Mouse (Mus musculus) myocyte (in vitro differentiated cells): ENCODE data around the gene Mcf2l.

Source experiments
- CEBPB ChIP-seq: IDR thresholded peaks from 2 replicates; pipeline ENCODE4 v1.6.1; 2011; ENCODE audit warnings: mild to moderate bottlenecking, moderate library complexity; ENCODE audit not compliant: poor library complexity, insufficient read depth, severe bottlenecking
- E2F4 ChIP-seq: IDR thresholded peaks from one replicate; pipeline ENCODE4 v1.6.1; 2011; ENCODE audit warnings: mild to moderate bottlenecking, control low read depth, moderate library complexity; ENCODE audit not compliant: insufficient read depth
- MAX ChIP-seq: IDR thresholded peaks from one replicate; pipeline ENCODE4 v1.6.1; 2011; ENCODE audit warnings: low read depth, mild to moderate bottlenecking, control low read depth
- MYOD1 ChIP-seq, 3 experiments: IDR thresholded peaks; one replicate each; pipeline ENCODE4 v1.6.1; 2011; ENCODE audit warnings: control low read depth in 2 of 3, low read depth in 2 of 3, mild to moderate bottlenecking in 2 of 3, moderate library complexity in 1 of 3; ENCODE audit not compliant: insufficient read length in 2 of 3, control insufficient read depth in 1 of 3
- MYOG ChIP-seq, 3 experiments: IDR thresholded peaks; one replicate each; pipeline ENCODE4 v1.6.1; 2011; ENCODE audit warnings: control low read depth in 2 of 3, low read depth in 2 of 3, mild to moderate bottlenecking in 2 of 3; ENCODE audit not compliant: insufficient read length in 2 of 3, control insufficient read depth in 1 of 3, insufficient read depth in 1 of 3
- POLR2A ChIP-seq: IDR thresholded peaks from one replicate; pipeline ENCODE4 v1.6.1; 2011; ENCODE audit warnings: low read depth, mild to moderate bottlenecking, control low read depth, moderate library complexity; ENCODE audit not compliant: insufficient read length
- POLR2AphosphoS2 ChIP-seq: IDR thresholded peaks from one replicate; pipeline ENCODE4 v1.6.1; 2011; ENCODE audit warnings: low read depth, control low read depth; ENCODE audit not compliant: insufficient read length
- REST ChIP-seq: IDR thresholded peaks from one replicate; pipeline ENCODE4 v1.6.1; 2011; ENCODE audit warnings: mild to moderate bottlenecking, control low read depth, moderate library complexity; ENCODE audit not compliant: insufficient read depth, insufficient read length
- SRF ChIP-seq: IDR thresholded peaks from one replicate; pipeline ENCODE4 v1.6.1; 2011; ENCODE audit warnings: low read depth; ENCODE audit not compliant: control insufficient read depth, insufficient read length
- TCF12 ChIP-seq: IDR thresholded peaks from one replicate; pipeline ENCODE4 v1.6.1; 2011; ENCODE audit warnings: mild to moderate bottlenecking, control low read depth; ENCODE audit not compliant: poor library complexity, insufficient read depth, severe bottlenecking
- TCF3 ChIP-seq: IDR thresholded peaks from one replicate; pipeline ENCODE4 v1.6.1; 2011; ENCODE audit warnings: low read depth, control low read depth; ENCODE audit not compliant: insufficient read length
- USF1 ChIP-seq: IDR thresholded peaks from one replicate; pipeline ENCODE4 v1.6.1; 2011; ENCODE audit warnings: low read depth, mild to moderate bottlenecking, control low read depth, moderate library complexity

GRCm38 (mm10) chr8:12871461-12871860, 2.1 kb upstream of the Mcf2l start:
- no peak for TF ChIP-seq USF1
- no peak for TF ChIP-seq POLR2A
- TF ChIP-seq MYOD1 (IDR thresholded peaks at IDR 0.05; ENCODE audit: control insufficient read depth in 1 of 3, insufficient read length in 2 of 3, low read depth in 2 of 3) = no peak
- TF ChIP-seq CEBPB = no peak
- no peak for TF ChIP-seq MAX
- TF ChIP-seq TCF12 = no peak
- no peak for TF ChIP-seq MYOG (IDR thresholded peaks at IDR 0.05; ENCODE audit: control insufficient read depth in 1 of 3, insufficient read depth in 1 of 3, insufficient read length in 2 of 3, low read depth in 2 of 3)
- no peak for TF ChIP-seq POLR2AphosphoS2
- TF ChIP-seq TCF3 = no peak
- TF ChIP-seq REST = no peak
- TF ChIP-seq E2F4 = no peak
- TF ChIP-seq SRF = no peak
